Mouse (Mus musculus) embryonic fibroblast, embryonic 13.5 days (primary cell): ENCODE data around the gene Dab2ip. TPM values are rescaled to one million over a fixed set of nuclear protein-coding genes. Genes with fewer than 3 reads are reported as not detected.

ENCODE experiments used
- H3K27ac ChIP-seq: 2 replicates; pipeline ENCODE4 v1.5.1; 2012; ENCODE audit warnings: low read length, control low read depth, inconsistent platforms; ENCODE audit not compliant: insufficient read depth
- H3K4me1 ChIP-seq: 2 replicates; pipeline ENCODE4 v1.6.1; 2011; ENCODE audit warnings: low read length; ENCODE audit not compliant: control insufficient read depth, insufficient read depth
- H3K4me3 ChIP-seq: 2 replicates; pipeline ENCODE4 v1.5.1; 2011; ENCODE audit warnings: mild to moderate bottlenecking, control low read depth, low read length; ENCODE audit not compliant: insufficient read depth
- CTCF ChIP-seq: IDR thresholded peaks from 2 replicates; pipeline ENCODE4 v1.5.1; 2011; ENCODE audit warnings: mild to moderate bottlenecking, control low read depth, low read length, moderate library complexity, borderline replicate concordance; ENCODE audit not compliant: insufficient read depth
- POLR2A ChIP-seq: IDR thresholded peaks from 2 replicates; pipeline ENCODE4 v1.6.1; 2011; ENCODE audit warnings: low read depth, mild to moderate bottlenecking, control low read depth, low read length, moderate library complexity
- polyA plus RNA-seq: library from polyadenylated mRNA; stranded (reverse); fragments of >200 nt; gene quantifications from 2 replicates; pipeline ENCODE4 v1.2.4, GENCODE M21; 2011; ENCODE audit warnings: low read depth; ENCODE audit not compliant: missing spikeins, insufficient read length

The Dab2ip gene
- polyA plus RNA-seq, 1 experiment = 29.7 TPM

GRCm38 (mm10) chr2:35696193-35696541, 138.1 kb downstream of the Dab2ip start:
- no peak for TF ChIP-seq CTCF
- no peak for TF ChIP-seq POLR2A
- Histone ChIP-seq H3K4me1 (peaks cover 31% of the 10 kb centered on the region), H3K4me3 (0 out of 2 replicates have a peak overlapping the region, but pooled peaks have one; percentile 9), H3K27ac (peak overlapping the region; percentile 97)

- TF ChIP-seq CTCF (no peak), POLR2A (peak; percentile 71; the same call in 1 of the 2 replicates)
- Histone ChIP-seq H3K27ac (peak overlapping the region; percentile 97), H3K4me3 (peak overlapping the region; percentile 18), H3K4me1 (peaks cover 31% of the 10 kb centered on the region)
Measured at GRCm38 (mm10) chr2:35696542-35697391, 138.7 kb downstream of the Dab2ip start.

GRCm38 (mm10) chr2:35697768-35698167, 139.7 kb downstream of the Dab2ip start:
- Histone ChIP-seq H3K27ac (no peak overlapping the region; the same call in 1 of the 2 replicates), H3K4me1 (peaks cover 30% of the 10 kb centered on the region), H3K4me3 (no peak overlapping the region)
- no peak for TF ChIP-seq POLR2A
- no peak for TF ChIP-seq CTCF

- Histone ChIP-seq H3K4me1 (peaks cover 21% of the 10 kb centered on the region), H3K27ac (0 out of 2 replicates have a peak overlapping the region, but pooled peaks have one; percentile 1), H3K4me3 (no peak overlapping the region)
- TF ChIP-seq CTCF = no peak
- no peak for TF ChIP-seq POLR2A
Measured at GRCm38 (mm10) chr2:35700966-35701365, 142.9 kb downstream of the Dab2ip start.

GRCm38 (mm10) chr2:35702001-35702400, 143.9 kb downstream of the Dab2ip start:
- no peak overlapping the region for H3K4me3 ChIP-seq
- H3K4me1 ChIP-seq = peaks cover 19% of the 10 kb centered on the region
- no peak overlapping the region for H3K27ac ChIP-seq
- TF ChIP-seq POLR2A (no peak), CTCF (no peak)

GRCm38 (mm10) chr2:35702608-35703007, 144.5 kb downstream of the Dab2ip start:
- Histone ChIP-seq H3K4me3 (no peak overlapping the region), H3K4me1 (peaks cover 18% of the 10 kb centered on the region), H3K27ac (no peak overlapping the region)
- TF ChIP-seq POLR2A (no peak), CTCF (no peak)

- no peak overlapping the region for H3K27ac ChIP-seq
- H3K4me3 ChIP-seq = no peak overlapping the region
- no peak for TF ChIP-seq POLR2A
- TF ChIP-seq CTCF = no peak
- H3K4me1 ChIP-seq = peaks cover 12% of the 10 kb centered on the region
Measured at GRCm38 (mm10) chr2:35703241-35703640, 145.2 kb downstream of the Dab2ip start.

- no peak overlapping the region for H3K27ac ChIP-seq
- TF ChIP-seq POLR2A (no peak), CTCF (no peak)
- H3K4me3 ChIP-seq = no peak overlapping the region
- peaks cover 6% of the 10 kb centered on the region for H3K4me1 ChIP-seq
Measured at GRCm38 (mm10) chr2:35712611-35713010, 154.5 kb downstream of the Dab2ip start.

GRCm38 (mm10) chr2:35713460-35713859, 155.4 kb downstream of the Dab2ip start:
- Histone ChIP-seq H3K4me3 (no peak overlapping the region), H3K4me1 (peaks cover 6% of the 10 kb centered on the region), H3K27ac (no peak overlapping the region)
- TF ChIP-seq CTCF (no peak), POLR2A (no peak)

GRCm38 (mm10) chr2:35714742-35715167, 156.7 kb downstream of the Dab2ip start:
- no peak for TF ChIP-seq POLR2A
- TF ChIP-seq CTCF = no peak
- H3K27ac ChIP-seq = peak overlapping the region; percentile 34; the same call in 1 of the 2 replicates

More at GRCm38 (mm10) chr2:35714742-35715167, 156.7 kb downstream of the Dab2ip start:
- H3K4me1 ChIP-seq = peaks cover 6% of the 10 kb centered on the region
- no peak overlapping the region for H3K4me3 ChIP-seq
